Mouse (Mus musculus) limb, embryonic 15.5 days (tissue): Measurements from ENCODE around the gene Rnps1. TPM values are rescaled to one million over a fixed set of nuclear protein-coding genes. Genes with fewer than 3 reads are reported as not detected.
"Not testable (repeated sequence)": the region's sequence is repeated elsewhere in the genome, so short reads cannot be mapped to it uniquely, and the experiment has no call there.

Experiments
- ATAC-seq: fragments of 200-750 bp; cut with Nextera tagmentation; 2 replicates; pipeline ENCODE4 v1.8.0; 2017; ENCODE audit warnings: low read depth, moderate TSS enrichment; ENCODE audit not compliant: insufficient number of reproducible peaks, low FRiP score, low TSS enrichment
- H3K27ac ChIP-seq: fragments of 300-500 bp; sonication (generic); 2 replicates; pipeline ENCODE4 v1.5.1; 2015; ENCODE audit warnings: moderate library complexity, mild to moderate bottlenecking, inconsistent platforms
- H3K27me3 ChIP-seq: fragments of 300-500 bp; sonication (generic); 2 replicates; pipeline ENCODE4 v1.6.1; 2015; ENCODE audit warnings: inconsistent platforms
- H3K36me3 ChIP-seq: fragments of 300-500 bp; sonication (generic); 2 replicates; pipeline ENCODE4 v1.6.1; 2015; ENCODE audit warnings: inconsistent platforms
- H3K4me1 ChIP-seq: fragments of 300-500 bp; sonication (generic); 2 replicates; pipeline ENCODE4 v1.6.1; 2015; ENCODE audit warnings: inconsistent platforms
- H3K4me2 ChIP-seq: fragments of 300-500 bp; sonication (generic); 2 replicates; pipeline ENCODE4 v1.6.1; 2015; ENCODE audit warnings: mild to moderate bottlenecking, inconsistent platforms
- H3K4me3 ChIP-seq: fragments of 300-500 bp; sonication (generic); 2 replicates; pipeline ENCODE4 v1.5.1; 2015; ENCODE audit warnings: mild to moderate bottlenecking, inconsistent platforms
- H3K9ac ChIP-seq: fragments of 300-500 bp; sonication (generic); 2 replicates; pipeline ENCODE4 v1.6.1; 2015; ENCODE audit warnings: inconsistent platforms
- H3K9me3 ChIP-seq: fragments of 300-500 bp; sonication (generic); 2 replicates; pipeline ENCODE4 v1.6.1; 2016; ENCODE audit warnings: inconsistent platforms
- WGBS: fragments of 180-500 bp; shearing (Covaris S2); methylation state at CpG from one replicate; pipeline ENCODE4 v1.1.7; 2015; 5-methylcytosine and 5-hydroxymethylcytosine counted together
- polyA plus RNA-seq: library from polyadenylated mRNA; unstranded; fragments of >200 nt; fragmentation: Nextera tagmentation; extraction: Ambion mirVana; gene quantifications from 2 replicates; pipeline ENCODE4 v1.2.1, GENCODE M21; 2015

Rnps1 gene
- polyA plus RNA-seq, 1 experiment from 2014 or later, result 244 TPM

GRCm38 (mm10) chr17:24455523-24456206 is 41.3 kb downstream of the Rnps1 start:
- H3K9me3 ChIP-seq, result not testable (repeated sequence)

GRCm38 (mm10) chr17:24461580-24461979 is 47.2 kb downstream of the Rnps1 start:
- no peak overlapping the region for H3K4me2 ChIP-seq
- ATAC-seq, result no peak
- H3K27me3 ChIP-seq, result no peaks in the 10 kb centered on the region
- WGBS, result 66% methylated on average over 2 of the region's 2 CpGs
- no peak overlapping the region for H3K27ac ChIP-seq
- H3K36me3 ChIP-seq, result no peaks in the 10 kb centered on the region
- no peaks in the 10 kb centered on the region for H3K4me1 ChIP-seq
- H3K4me3 ChIP-seq, result no peak overlapping the region
- H3K9me3 ChIP-seq, result no peaks in the 10 kb centered on the region
- no peak overlapping the region for H3K9ac ChIP-seq

More at GRCm38 (mm10) chr17:24455523-24456206, 41.3 kb downstream of the Rnps1 start:
- peak overlapping the region; percentile 77 for H3K27ac ChIP-seq
- not testable (repeated sequence) for H3K9ac ChIP-seq, H3K27me3 ChIP-seq
- 53% methylated on average over 10 of the region's 10 CpGs for whole genome bisulfite sequencing
- H3K36me3 ChIP-seq, result peaks cover 15% of the 10 kb centered on the region
- peak overlapping the region; percentile 54 for H3K4me2 ChIP-seq
- H3K4me3 ChIP-seq, result peak overlapping the region; percentile 80
- 0 out of 2 replicates have a peak, but pooled peaks have one; percentile 1 for ATAC-seq
- peaks cover 18% of the 10 kb centered on the region for H3K4me1 ChIP-seq

- no peak for ATAC-seq
- no peak overlapping the region for H3K4me3 ChIP-seq
Observed at GRCm38 (mm10) chr17:24462932-24463331, 48.6 kb downstream of the Rnps1 start.

GRCm38 (mm10) chr17:24463374-24464133 is 49.2 kb downstream of the Rnps1 start:
- Histone ChIP-seq H3K9ac (no peak overlapping the region), H3K27me3 (no peaks in the 10 kb centered on the region), H3K27ac (no peak overlapping the region), H3K4me2 (no peak overlapping the region), H3K36me3 (no peaks in the 10 kb centered on the region), H3K4me3 (no peak overlapping the region), H3K9me3 (no peaks in the 10 kb centered on the region), H3K4me1 (no peaks in the 10 kb centered on the region)
- WGBS, result 51% methylated on average over 6 of the region's 6 CpGs
- no peak for ATAC-seq

More at GRCm38 (mm10) chr17:24462932-24463331, 48.6 kb downstream of the Rnps1 start:
- H3K9ac ChIP-seq, result no peak overlapping the region
- H3K4me2 ChIP-seq, result no peak overlapping the region
- no peaks in the 10 kb centered on the region for H3K36me3 ChIP-seq
- H3K27me3 ChIP-seq, result no peaks in the 10 kb centered on the region
- no peaks in the 10 kb centered on the region for H3K4me1 ChIP-seq
- WGBS, result 74% methylated on average over 1 of the region's 1 CpGs
- no peak overlapping the region for H3K27ac ChIP-seq
- no peaks in the 10 kb centered on the region for H3K9me3 ChIP-seq

- Histone ChIP-seq H3K27me3 (no peaks in the 10 kb centered on the region), H3K27ac (no peak overlapping the region), H3K4me2 (no peak overlapping the region), H3K4me3 (no peak overlapping the region), H3K9ac (no peak overlapping the region), H3K36me3 (peaks cover 3% of the 10 kb centered on the region; the same call in 1 of the 2 replicates), H3K9me3 (no peaks in the 10 kb centered on the region), H3K4me1 (peaks cover 32% of the 10 kb centered on the region)
- no peak for ATAC-seq
- 91% methylated on average over 5 of the region's 5 CpGs for WGBS
Observed at GRCm38 (mm10) chr17:24468636-24469246, 54.4 kb downstream of the Rnps1 start.

- Histone ChIP-seq H3K4me1 (peaks cover 39% of the 10 kb centered on the region), H3K4me3 (peak overlapping the region; percentile 88), H3K27me3 (no peaks in the 10 kb centered on the region), H3K27ac (peak overlapping the region; percentile 88), H3K36me3 (peaks cover 10% of the 10 kb centered on the region; the same call in 1 of the 2 replicates), H3K4me2 (peak overlapping the region; percentile 95), H3K9me3 (no peaks in the 10 kb centered on the region), H3K9ac (peak overlapping the region; percentile 76)
- WGBS, result 16% methylated on average over 7 of the region's 7 CpGs
- ATAC-seq, result no peak
Observed at GRCm38 (mm10) chr17:24469336-24469909, 55.1 kb downstream of the Rnps1 start.

GRCm38 (mm10) chr17:24469910-24470602 is 55.7 kb downstream of the Rnps1 start, which contains the start of the genes E4f1 and Pgp:
Gene E4f1 (minus strand): TSS chr17:24470313.
Gene Pgp (plus strand): TSS chr17:24470392.
- no peaks in the 10 kb centered on the region for H3K27me3 ChIP-seq
- H3K9me3 ChIP-seq, result no peaks in the 10 kb centered on the region
- under 1% methylated on average over 63 of the region's 75 CpGs for WGBS
- H3K4me1 ChIP-seq, result peaks cover 39% of the 10 kb centered on the region
- peaks cover 16% of the 10 kb centered on the region; the same call in 1 of the 2 replicates for H3K36me3 ChIP-seq
- peak within 1 kb of the TSS; percentile 76 for H3K9ac ChIP-seq
- peak; percentile 95 for ATAC-seq
- H3K4me2 ChIP-seq, result peak within 1 kb of the TSS; percentile 95
- peak within 1 kb of the TSS; percentile 88 for H3K27ac ChIP-seq
- H3K4me3 ChIP-seq, result peak within 1 kb of the TSS; percentile 88

DNA sequence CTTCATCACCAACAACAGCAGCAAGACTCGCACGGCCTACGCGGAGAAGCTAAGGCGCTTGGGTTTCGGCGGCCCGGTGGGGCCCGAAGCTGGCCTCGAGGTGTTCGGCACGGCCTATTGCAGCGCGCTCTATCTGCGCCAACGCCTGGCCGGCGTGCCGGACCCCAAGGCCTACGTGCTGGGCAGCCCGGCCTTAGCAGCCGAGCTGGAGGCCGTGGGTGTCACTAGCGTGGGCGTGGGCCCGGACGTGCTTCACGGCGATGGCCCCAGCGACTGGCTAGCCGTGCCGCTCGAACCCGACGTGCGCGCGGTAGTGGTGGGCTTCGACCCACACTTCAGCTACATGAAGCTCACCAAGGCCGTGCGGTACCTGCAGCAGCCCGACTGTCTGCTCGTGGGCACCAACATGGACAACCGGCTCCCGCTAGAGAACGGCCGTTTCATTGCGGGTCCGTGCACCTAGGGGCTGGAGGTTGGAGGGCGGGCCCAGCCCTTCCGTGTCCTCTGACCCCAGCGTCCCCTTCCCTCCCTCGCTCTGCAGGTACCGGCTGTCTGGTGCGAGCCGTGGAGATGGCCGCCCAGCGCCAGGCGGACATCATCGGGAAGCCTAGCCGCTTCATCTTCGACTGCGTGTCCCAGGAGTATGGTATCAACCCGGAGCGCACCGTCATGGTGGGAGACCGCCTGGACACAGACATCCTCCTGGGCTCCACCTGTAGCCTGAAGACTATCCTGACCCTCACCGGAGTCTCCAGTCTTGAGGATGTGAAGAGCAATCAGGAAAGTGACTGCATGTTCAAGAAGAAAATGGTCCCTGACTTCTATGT is 56.5 kb downstream of the Rnps1 start:
- Histone ChIP-seq H3K4me3 (peak overlapping the region; percentile 88), H3K27ac (peak overlapping the region; percentile 82), H3K9ac (peak overlapping the region; percentile 76), H3K9me3 (no peaks in the 10 kb centered on the region), H3K36me3 (peaks cover 25% of the 10 kb centered on the region), H3K4me2 (peak overlapping the region; percentile 95), H3K27me3 (no peaks in the 10 kb centered on the region), H3K4me1 (peaks cover 39% of the 10 kb centered on the region)
- 1% methylated on average over 68 of the region's 68 CpGs for WGBS
- no peak for ATAC-seq

DNA sequence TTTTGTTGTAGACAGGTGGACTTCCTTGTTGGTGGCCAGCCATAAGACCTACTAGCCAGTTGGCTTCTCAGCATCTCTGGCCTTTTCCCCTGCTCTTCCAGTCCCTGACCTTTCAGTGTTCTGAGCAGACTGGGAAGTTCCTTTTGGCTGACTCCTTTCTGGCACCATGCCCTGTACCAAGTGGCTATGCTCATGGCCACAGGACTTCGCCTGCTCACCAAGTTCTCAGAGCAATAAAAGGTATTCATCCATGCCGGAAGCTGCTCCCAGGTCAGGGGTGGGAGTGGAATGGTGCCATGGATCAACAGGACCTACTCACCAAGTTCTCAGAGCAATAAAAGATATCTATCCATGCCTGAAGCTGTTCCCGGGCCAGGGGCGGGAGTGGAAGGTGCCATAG is 58.1 kb downstream of the Rnps1 start:
- H3K27me3 ChIP-seq, result no peaks in the 10 kb centered on the region
- 71% methylated on average over 4 of the region's 4 CpGs for WGBS
- no peaks in the 10 kb centered on the region for H3K9me3 ChIP-seq
- H3K27ac ChIP-seq, result no peak overlapping the region
- H3K36me3 ChIP-seq, result peaks cover 39% of the 10 kb centered on the region
- H3K4me1 ChIP-seq, result peaks cover 39% of the 10 kb centered on the region
- H3K9ac ChIP-seq, result no peak overlapping the region
- H3K4me2 ChIP-seq, result peak overlapping the region; percentile 95
- H3K4me3 ChIP-seq, result peak overlapping the region; percentile 88; the same call in 1 of the 2 replicates
- ATAC-seq, result no peak

GRCm38 (mm10) chr17:24473612-24474275 is 59.4 kb downstream of the Rnps1 start, which contains the start of gene Bricd5:
Gene Bricd5 (plus strand): TSS chr17:24473884.
- Histone ChIP-seq H3K4me3 (no peak within 1 kb of the TSS), H3K4me2 (no peak within 1 kb of the TSS), H3K9ac (no peak within 1 kb of the TSS), H3K4me1 (peaks cover 48% of the 10 kb centered on the region), H3K9me3 (no peaks in the 10 kb centered on the region), H3K27ac (peak within 1 kb of the TSS; percentile 30; the same call in 1 of the 2 replicates), H3K36me3 (peaks cover 42% of the 10 kb centered on the region), H3K27me3 (no peaks in the 10 kb centered on the region)
- ATAC-seq, result no peak
- 69% methylated on average over 6 of the region's 6 CpGs for WGBS
